Mouse (Mus musculus) neural tube, embryonic 10.5 days (tissue): Measurements from ENCODE around the gene Exoc4.

Experiments used
- DNase-seq: peaks from one replicate; pipeline ENCODE4 v3.0.0-alpha.2; 2017; ENCODE audit warnings: low spot score; ENCODE audit errors: extremely low spot score

The Exoc4 gene

DNA sequence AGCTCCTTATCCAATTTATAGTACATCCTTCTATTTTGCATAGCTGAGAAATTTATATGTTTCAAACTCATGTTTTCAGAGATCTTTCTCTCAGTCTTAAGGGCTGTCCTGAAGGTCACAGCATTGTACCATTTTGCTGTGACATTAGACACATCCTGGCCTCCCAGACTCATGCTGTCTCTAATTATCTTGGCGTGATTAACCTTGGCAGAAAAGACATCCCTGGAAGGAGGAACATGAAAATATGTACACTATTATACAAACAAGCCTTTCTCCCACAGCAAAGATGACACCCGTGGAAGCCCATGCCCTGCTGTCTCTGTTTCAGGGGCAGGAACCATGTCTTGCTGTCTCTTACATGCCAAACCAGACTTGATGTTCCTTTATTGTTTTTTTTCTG lies 59.8 kb downstream of the Exoc4 start:
- no peak for DNase-seq

DNA sequence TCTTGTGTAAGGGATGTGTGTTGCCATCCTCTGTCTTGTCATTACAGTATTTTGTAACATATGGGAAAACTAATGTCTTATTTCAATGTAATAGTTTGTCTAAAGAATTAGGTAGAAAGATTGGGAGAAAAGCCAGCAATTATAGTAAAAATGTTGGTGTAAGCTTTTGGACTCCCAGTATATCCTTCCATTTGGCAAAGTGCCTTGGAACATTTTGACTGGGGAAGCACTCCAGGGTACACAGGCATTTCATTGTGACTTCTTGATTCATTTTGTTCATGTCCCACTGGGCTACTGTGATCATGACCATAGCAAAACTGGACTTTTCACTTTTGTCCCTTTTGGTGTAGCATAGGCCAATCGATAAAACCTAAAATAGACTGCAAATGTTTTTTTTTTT lies 61.6 kb downstream of the Exoc4 start:
- no peak for DNase-seq

DNA sequence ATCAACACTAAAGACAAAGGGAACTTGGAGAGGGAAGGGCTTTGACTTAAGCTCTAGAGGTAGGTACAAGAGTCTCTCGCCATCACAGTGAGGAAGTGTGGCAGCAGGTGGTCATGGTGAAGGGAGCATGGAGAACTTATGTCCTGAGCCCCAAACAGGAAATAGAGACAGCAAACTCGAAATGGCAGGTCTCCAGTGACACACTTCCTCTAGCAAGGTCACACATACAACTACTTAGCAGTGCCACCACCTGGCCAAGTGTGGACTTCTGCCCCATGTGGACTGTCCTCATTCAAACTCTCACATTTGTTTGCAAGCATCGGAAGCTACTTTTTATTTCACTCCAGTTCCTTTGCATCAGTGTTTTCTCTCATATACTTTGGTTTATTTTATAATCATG lies 74.0 kb downstream of the Exoc4 start:
- no peak for DNase-seq

DNA sequence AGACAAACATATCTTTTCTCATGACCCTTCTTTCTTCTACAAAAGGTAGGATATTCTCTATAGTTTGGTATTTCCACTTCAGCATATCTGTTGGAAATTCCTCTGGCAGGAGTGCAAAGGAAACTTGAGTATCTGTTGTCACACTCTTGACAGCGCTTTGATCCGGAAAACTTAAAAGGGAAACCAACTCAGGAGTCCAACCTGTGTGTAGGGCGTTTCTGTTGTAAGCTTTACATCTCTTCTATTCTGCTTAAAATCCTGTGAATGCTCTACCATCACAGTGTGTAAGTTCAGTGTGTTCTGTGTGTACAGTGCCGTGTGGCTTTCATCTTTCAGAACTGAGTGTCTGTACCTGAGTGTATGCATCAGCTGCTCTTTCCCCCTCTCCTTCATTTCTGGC lies 74.5 kb downstream of the Exoc4 start:
- DNase-seq: no peak

DNA sequence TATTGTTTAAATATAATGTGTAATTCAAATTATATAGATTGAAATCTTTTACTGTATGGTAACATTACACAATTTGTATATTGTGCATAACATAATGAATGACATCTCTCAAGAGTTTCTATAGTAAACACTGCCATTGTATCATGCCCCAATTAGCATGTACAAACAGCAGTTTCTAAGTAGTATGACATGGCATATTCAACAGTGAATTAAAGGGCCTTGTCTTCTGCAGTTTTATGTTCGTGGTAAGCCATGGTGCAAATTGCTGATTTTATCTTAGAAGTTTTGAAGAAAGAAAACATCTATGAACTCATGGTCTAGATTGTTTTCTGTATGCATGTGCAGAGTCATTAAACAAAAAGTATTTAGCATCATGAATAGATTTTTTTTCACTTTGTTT lies 79.4 kb downstream of the Exoc4 start:
- DNase-seq: no peak

DNA sequence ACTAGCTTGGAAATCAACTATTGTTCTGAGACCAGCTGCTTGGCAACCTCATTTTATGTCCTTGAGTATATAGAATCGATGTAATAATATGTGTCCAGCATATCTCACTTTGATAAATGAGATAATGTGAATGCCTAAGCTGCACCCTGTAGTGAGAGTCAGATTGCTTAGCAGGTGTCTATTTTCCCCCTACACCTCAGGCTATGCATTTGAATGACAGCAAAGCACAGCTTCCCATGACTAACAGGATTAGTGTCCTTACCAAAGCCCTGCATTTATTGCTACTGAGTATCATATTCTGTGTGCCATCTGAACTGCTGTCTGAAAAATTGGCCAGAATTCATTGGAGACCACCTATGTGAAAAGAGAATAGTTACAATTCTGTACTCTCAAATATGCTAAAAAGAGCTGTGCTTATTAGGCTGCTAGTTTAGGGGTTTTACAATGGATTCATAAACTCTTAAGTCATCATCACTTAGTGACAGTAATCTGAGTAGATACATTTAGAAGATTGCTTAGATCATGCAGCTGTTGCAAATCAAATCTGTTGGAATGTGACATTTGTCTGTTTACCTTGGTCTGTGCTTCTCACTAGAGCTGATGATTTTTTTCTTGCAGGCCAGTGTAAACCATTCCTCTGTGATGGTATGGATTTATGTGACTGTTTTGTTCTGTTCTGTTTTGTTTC lies 98.3 kb downstream of the Exoc4 start:
- DNase-seq: no peak

DNA sequence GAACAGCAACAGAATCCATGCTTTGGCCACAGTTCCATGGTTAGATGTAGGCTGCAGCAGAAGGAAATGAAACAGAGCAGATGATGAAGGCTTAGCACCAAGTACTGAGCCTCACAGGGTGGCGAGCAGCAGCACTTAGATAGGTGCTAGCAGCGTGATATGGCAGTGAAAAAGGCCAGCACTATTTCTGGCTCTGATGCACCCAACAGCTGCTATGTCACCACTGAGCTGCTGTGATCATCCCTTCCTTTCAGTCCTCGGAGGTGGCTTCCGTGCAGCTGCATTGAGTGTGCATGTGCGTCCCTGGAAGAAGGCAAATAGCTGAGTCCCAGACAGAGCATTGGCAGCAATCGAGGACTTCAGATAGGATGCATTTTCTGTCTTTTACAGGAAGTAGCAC lies 112.7 kb downstream of the Exoc4 start:
- DNase-seq: no peak

DNA sequence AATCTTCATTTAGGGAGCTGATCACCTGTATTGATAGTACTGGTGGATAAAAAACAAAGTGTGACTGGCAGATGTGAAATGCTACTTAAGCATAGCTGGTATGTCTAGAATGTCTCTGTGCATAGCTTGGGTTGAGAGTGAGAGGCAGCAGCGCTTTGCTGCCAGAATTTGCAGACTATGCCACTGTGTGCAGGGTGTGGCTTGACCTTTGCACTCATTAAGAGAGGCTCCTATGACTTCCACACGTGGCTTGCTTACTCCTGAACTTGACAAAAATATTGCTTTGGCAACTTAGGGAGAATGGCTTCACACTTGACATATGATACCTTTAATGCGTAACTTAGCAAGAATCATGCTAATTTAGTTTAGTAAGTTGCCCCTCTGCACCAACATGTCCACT lies 131.6 kb downstream of the Exoc4 start:
- DNase-seq: no peak

DNA sequence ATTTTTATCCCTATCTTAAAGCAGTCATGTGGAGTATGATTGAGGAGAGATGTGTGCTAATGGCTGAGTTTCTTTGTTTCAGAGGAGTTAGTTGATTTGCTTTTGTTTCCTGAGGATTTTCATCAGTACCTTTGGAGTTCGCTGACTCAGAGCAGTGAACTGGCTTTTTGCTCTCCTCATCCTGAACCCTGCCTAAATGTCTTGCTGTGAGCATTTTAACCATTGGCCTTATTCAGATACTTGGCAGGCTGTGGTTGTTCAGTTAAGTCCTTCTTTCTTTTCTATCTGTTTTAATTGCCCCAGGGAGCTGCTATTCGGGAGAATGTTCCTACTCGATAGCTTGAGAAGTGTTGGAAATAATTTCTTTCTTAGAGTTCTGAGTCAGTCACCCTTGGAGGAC lies 133.3 kb downstream of the Exoc4 start:
- no peak for DNase-seq

DNA sequence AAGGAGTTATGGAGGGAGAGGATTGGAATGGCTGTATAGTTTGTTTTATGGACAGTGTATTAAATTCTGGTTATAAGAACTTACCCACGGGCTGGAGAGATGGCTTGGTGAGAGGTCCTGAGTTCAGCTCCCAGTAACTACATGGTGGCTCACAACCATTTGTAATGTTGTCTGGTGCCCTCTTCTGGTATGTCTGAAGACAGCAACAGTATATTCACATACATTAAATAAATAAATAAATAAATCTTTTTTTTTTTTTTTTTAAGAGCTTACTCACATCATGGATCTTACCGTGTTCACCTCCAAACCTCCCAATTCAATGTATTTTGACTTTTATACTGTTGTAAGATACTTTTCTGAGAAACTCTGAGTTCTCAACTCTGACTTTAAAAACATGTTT lies 143.1 kb downstream of the Exoc4 start:
- no peak for DNase-seq

DNA sequence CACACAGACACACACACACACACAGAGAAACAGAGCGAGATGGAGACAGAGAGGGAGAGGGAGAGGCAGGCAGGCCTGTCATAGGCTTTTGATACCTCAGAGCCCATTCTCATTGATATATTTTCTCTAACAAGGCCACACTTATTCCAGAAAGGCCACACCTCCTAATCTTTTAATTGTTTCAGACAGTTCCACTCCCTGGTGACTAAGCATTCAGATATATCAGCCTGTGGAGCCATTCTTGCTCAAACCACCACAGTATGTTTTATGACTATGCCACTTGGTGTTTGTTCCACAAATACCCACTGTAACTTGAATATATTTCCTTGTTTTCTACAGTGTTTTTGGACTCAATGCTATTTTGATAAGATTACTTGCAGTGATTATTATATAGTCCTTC lies 150.6 kb downstream of the Exoc4 start:
- DNase-seq: no peak

DNA sequence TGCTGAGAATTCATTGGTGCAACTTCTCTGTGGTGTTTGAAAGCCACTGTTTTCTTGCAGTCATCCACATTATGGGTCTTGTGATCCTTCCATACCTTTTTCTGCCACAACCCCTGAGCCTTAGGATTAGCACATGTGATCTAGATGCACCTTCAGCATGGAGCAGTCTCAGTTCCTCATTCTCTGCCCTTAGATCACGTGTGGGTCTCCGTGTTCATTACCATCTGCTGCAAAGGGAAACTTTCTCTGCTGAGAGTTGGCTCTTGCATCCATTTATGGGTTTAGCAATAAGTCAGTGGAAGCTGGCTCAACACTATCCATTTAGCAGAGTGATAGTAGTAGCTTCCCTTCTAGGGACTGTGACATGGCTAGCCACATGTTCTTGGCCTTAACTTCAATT lies 152.3 kb downstream of the Exoc4 start:
- DNase-seq: no peak

DNA sequence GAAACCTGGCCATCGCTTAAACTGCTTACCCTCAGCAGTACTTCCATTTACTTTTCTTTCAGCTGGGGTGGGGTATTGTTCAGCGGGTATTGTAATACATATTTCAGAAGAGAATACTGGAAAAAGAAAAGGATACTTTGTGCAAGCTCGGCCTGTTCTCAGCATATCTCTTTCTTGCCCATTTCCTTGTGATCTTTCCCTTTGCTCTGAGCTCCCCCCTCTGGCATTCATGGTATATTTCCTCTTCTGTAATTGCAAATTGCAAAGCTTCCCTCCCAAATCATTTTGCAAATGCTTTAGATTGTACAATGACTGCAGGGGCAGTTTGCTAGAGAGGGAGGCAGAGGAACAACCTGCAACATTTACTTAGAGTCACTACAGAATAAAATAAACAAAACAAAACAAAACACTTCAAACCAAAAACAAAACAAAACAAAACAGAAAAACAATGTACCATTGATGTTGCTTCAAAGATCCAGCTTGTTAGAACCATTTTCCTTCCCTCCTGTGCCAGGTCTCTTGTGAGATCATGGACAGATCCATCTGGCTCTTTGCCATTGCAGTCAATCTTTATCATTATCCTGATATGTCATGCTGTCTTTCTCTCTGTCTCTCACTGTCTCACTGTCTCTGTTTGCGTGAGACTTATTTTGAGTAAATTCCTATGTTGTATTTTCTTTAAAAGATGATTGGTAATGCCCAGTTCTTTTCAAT lies 156.8 kb downstream of the Exoc4 start:
- DNase-seq: no peak

DNA sequence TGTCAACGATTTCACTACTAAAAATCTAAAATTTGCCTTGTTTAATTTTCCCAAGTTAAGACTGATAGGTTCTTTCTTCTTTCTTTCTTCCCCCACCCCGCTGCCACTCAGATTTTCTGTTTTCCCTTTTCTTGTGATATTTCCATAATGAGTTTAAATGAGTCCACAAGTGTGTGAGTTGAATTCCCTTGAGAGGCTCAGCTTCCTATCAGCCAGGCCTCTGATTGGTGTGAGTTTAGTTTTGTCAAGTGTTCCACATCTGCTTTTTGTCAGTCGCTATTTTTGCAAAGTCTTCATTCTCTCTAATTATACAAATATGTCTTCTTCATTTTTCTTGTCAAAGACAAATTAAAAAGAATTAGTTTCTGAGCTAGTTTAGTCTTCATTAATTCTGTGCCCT lies 160.7 kb downstream of the Exoc4 start:
- no peak for DNase-seq

DNA sequence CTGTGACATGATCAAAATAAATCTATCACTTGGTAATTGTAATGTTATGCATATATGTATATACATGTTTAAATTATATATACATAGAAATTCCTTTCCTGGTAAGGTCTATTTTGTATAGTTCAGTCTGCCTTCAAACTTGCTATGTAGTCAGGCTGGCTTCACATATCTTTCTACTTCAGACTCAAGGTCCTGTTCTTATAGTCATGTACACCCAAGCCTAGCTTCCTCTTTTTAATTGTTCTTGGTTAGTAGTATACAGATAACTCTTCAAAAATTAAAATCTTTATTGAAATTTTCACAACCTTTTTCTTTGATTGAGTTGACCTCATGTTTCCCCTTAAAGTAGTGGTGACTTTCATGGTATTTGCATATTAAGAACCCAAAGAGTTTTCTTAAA lies 176.1 kb downstream of the Exoc4 start:
- DNase-seq: no peak

DNA sequence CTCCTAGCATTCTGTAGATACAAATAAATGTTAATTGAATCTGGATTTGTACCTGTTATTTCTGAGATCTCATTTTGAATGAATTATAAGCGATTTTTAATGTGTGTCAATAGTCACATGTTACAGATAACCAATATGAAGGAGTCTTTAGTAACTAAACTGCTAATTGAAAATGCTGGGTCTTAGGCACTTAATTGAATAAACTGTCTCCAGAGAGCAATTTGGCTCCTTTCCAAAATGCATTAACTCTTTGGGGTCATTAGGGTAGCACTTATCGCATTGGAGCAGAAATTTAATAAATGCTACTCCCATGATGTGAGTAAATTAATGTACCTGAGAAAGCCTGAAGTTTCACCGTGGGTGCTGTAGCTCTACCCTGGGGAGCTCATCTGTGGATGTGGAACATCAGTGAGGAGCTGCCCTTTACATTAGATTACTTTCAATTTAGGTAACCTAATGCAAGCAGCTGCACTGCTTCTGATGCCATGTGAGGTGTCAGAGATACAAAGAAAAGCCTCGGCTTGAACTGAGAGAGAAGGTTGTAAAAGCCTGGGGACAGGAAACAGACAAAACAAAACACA lies 182.4 kb downstream of the Exoc4 start:
- no peak for DNase-seq

DNA sequence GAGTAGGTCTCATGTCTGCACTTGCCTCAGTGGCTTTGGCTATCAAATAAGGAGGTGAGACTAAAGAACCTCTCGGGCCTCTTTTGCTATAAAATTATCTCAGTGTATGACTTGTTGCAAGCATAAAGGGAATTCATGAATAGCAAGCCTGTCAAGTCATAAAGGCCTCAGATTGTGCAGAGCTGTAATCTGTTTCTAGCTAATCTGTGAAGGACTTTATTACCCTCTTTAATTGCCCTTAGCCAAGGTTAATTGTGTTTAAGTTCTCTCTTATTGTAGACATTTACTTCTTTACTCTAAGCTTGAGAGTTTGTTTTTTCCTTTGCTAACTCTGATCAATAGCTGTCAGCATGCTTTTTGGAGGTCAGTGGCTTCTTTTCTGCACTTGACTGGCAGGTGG lies 191.6 kb downstream of the Exoc4 start:
- no peak for DNase-seq

DNA sequence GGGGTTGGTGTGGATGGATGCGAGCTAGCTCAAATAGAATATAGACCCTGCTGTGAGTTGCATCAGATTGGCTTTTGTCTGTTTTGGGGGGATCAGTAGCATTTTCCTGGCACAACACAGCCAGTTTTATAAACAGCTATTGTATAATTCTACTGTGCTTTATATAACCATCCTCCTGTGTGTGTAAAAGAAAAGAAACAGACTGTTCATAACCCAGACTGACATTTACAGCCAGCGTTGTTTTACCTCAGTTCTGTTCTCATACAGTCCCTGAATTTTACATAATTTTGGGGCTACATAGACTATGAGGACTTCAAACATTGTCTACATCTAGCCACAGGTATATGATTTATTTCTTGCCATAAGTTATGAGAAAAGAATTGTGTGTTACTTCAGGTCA lies 204.9 kb downstream of the Exoc4 start:
- DNase-seq: no peak

DNA sequence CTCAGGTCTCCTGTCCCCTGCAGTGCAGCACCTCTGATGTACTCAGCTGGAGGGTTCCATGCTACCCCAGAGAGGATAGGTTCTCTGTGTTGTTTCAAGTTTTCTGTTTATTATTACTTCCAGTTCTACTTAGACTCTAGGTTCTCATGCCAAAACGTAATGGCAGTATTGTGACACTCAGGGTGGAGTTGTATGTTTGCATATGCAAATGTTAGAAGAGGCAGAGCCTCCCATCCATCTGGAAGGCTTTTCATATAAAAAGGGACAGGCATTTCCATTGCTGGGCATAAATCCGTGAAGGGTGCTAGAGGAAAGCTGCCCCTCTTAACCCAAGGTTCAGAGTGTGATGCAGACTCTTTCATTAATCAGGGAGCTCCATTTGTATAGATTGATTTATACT lies 205.5 kb downstream of the Exoc4 start:
- no peak for DNase-seq

DNA sequence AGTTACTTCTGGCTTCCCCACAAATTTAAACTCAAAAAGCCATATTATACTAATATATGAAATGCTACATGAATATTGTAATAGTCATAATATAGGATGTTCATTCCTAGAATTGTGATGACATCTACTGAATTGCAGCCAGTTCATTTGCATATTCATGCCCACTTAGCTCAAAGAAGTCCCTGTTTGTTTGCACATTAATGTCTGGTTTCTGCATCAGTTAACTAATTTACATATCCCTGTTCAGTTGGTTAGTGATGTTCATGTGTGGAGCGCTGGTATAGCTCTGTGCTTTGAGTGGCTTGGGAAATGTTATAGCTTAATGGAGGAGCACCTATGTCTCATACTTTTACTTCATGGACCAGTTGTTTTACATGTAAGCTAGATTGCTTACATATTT lies 206.4 kb downstream of the Exoc4 start:
- no peak for DNase-seq

DNA sequence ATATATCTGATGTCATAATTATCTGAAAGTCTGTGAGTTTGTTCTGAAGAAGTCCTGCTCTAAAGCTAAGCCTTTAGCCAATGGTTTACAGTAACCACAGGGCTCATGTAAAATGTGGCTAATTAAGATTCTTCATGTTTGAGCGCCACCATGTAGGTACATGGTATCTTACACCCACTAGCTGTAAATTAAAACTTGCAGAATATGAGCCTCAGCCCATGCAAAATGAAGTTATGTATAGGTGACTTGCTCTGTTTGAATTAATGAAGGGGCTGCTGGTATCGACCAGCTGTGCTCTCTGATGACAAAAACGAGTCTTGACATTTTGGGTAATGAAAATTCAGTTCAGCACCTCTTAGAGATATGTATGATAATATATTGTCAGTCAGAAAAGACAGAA lies 216.0 kb downstream of the Exoc4 start:
- no peak for DNase-seq

DNA sequence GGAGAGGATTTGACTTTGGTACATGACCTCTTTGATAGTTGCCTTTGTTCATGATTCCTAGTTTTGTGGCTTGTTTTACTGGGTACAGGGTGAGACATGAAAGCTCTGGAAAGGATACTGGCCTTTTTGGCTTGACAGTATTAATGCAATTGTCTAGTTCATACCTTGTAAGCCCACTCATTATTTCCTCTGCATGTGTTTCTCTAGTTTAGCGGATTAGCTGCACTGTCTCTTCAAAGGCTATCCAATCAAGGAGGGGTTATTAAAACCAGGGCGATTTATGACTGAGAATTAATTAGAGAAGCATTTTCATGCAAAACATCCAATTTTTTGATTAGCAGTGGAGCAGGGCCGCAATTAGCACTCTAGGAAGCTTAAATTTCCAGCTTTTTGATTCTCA lies 216.5 kb downstream of the Exoc4 start:
- no peak for DNase-seq
